Mouse (Mus musculus): ENCODE data around the gene Kcnip3.

Gene Kcnip3

DNA sequence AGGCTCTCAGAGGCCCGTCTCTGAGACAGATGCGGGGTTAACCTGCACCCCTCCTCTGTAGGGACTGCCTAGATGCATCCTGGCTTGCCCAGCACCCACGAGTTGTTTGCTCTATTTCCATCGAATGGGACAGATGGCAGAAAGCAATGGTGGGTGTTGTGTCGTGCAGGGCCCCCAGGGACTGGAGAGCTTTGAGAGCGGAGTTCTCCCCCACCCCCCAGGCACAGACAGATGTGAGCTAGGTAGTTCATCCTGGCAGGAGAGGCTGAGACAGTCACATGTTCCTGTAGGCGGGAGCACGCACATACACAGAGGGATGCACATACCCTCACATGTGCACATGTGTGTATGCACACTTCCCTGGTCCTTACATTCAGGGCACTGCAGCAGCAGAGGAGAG, 4.8 kb downstream of the Kcnip3 start:
- no peak for DNase-seq

DNA sequence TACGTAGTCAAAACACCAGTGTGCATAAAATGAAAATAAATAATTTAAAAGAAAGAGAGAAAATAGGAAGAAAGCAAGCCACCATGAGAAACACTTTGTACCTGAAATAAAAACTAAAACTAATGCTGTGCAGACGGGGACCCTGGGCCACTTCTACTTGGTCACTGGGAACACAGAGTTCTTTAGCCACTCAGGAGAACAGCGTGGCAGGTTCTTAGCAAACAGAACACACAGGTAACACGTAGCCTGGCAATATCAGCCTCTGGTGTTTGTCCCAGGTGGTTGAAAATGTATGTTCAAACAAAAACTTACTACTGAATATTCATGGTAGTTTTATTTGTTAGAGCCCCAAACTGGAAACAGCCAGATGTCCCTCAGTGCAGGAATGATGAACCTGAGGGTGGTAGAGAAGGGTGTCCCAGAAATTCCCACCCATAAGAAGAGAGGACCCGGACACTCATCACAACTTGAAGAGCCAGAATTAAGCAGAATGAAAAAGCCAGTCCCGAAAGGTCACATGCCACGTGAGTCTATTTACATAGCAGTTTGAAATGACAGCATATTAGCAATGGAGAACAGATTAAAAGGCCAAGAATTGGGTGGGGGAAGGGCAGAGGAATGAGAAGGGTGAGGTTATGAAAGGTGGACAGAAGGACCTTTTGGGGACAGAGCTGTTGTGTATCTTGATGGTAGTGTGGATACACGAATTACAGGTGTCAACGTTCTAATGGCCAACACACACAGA, 7.3 kb downstream of the Kcnip3 start:
- no peak for DNase-seq

DNA sequence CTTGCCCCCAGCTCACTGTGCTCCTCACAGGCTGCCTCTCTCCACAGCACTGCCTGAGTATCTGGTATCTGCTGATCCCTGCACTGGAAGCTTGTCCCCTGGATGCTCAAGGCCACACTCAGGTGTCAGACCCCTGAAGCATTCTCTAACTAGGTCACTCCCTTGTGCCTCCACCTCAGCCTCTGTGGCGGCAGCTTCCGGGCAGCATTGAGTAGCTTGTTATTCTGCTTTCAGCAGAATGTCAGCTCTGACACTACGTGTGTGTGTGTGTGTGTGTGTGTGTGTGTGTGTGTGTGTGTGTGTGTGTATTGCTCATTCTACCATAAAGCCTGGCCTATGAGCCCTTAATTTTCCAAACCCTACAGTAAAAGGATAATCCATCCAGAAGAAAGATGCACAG, 8.7 kb downstream of the Kcnip3 start:
- DNase-seq: no peak

- no peak for DNase-seq
These were observed 10.5 kb downstream of the Kcnip3 start for GRCm38 (mm10) chr2:127511426-127511825.

DNA sequence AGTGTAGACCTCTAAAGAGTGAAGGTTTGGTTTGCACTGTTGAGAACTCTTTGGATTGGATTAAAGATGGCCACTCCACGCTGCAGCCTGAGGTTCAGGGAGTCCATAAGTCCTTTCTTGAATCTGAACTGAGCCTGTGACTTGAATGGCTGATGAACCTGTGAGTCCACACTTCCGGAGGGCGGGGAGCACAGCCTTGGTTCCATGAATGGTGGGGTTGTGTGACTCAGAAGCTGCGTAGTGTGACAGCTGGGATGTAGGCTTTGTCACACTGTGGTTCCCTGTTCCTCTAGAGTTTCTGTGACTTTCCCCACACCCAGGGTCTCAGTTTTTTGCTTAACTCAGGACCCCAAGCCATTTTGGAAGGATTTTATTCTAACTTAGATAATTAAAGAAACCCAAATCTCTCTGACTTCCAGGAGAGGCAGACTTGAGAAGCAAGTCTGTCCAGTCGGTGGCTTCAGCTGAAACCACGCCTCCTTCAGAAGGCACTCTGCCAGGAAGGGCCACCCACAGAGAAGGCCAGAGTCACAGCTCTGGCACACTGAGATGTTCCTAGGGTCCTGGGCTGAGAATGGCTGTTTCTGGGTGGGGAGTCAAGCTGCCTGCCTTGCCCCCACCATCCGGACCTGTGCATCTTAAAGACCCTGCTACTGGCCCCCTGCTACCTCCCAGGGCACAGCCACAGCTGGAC, 13.8 kb downstream of the Kcnip3 start:
- DNase-seq: peak; percentile 44

DNA sequence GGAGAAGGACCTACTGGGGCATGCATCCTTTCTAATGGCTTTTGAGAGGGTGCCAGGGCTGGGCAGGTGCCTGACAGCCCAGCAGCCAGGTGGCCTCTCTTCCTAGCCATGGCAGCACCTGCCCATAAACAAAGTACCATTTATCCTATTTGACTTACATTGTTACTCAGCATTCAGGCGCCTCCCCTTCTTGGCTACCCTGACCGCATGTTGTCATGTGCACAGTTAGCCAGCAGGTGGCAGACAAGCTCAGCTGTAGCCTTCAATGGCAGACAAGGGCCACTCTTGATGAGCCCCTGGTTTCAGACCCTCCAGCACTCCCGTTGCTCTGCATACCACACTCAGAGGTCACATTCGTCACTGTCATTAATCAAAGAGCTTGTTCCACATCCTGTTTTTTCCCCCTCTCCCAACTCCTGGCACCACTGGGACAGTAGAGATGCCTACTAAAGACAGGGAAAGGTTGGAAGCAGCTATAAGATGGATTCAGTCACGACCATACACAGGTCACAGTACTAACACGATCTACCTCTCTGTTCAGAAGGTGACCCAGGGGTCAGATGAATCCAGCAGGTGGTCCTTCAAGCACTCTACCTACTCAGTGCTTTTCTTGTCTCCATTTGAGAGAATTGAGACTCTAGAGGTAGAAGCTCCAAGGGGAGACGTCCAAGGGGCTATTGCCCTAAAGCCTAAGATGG, 14.7 kb downstream of the Kcnip3 start:
- DNase-seq: peak; percentile 86

- DNase-seq: no peak
These were observed 15.7 kb downstream of the Kcnip3 start for GRCm38 (mm10) chr2:127506131-127506632.

DNA sequence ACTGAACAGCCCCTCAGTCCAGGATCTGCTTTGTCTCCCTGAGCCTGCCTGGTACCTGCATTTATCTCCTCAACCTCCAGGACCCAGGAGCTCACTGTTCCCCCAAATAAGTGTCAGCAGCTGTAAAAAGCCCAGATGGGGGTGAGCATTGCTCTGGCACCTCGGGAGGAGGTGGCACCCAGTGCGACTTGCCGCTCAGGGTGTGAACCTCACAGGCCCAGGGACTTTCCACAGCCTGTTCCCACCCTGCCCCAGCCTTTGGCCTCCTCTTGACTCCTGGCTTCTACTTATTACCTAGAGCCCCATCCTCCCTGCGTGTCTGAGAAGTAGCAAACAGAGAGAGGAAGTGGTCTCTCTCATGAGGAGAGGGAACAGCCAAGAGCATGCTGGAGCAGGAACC, 16.7 kb downstream of the Kcnip3 start:
- DNase-seq: no peak

DNA sequence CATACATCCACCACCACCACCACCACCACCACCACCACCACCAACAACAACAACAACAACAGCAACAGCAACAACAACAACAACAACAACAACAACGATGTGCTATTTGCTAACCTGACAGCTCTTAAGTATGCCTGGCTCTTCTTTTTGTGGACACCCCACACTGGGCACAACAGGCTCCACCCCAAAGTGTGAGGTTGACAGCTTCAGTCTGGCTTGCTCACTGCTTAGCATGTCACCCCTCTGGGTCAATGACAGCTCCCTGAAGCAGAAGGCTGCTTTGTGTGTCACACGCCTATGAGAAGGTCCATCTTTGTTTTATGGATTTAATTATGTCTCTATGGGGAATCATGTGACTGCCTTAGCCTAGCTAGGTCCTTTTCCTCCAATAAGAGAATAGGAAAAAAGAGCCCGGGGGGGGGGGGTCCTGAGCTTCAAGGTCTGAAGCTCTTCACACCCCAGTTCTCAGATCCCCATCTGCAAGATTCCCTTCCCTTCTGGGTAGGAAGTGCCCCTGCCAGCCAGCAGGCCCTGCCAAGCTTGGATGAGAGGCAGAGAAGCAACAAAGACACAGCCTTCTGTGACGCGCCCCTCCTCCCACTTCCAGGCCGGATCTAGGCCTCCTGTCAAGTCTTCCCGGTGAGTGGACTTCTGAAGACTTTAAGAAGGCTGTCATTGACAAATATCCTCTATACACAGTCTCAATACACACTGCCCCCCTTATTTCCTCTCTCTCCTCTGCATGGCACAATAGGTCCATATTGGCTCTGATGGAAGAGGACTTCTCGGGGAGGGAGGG, 17.9 kb downstream of the Kcnip3 start:
- DNase-seq: peak; percentile 60

DNA sequence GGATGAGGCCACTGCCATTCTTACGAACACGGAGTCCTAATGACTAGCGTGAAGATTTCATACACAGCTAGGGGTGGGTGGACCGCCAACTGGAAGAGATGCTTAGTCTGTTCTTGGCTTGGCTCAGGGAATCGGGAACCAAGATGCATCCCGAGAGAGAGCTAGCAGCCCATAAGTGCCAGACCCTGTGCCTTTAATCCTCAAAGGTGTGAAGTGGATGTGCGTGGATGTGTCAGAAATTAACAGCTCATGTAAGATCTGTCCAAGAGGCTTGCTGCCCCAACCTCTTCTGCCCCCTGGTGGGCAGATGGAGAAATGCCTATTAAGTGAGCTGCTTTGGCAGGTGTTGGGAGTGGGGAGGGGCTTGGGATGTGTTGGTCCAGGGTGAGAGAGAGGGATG, 20.8 kb downstream of the Kcnip3 start:
- DNase-seq: no peak

GRCm38 (mm10) chr2:127498750-127499149, 23.1 kb downstream of the Kcnip3 start:
- DNase-seq: no peak

- DNase-seq: no peak
These were observed 25.6 kb downstream of the Kcnip3 start for GRCm38 (mm10) chr2:127496321-127496720.

GRCm38 (mm10) chr2:127484476-127485170, 37.3 kb downstream of the Kcnip3 start:
- peak; percentile 52 for DNase-seq

- DNase-seq: no peak
These were observed 38.9 kb downstream of the Kcnip3 start for GRCm38 (mm10) chr2:127483001-127483400.

GRCm38 (mm10) chr2:127482533-127482911, 39.4 kb downstream of the Kcnip3 start:
- peak; percentile 50 for DNase-seq

- no peak for DNase-seq
These were observed 39.9 kb downstream of the Kcnip3 start for GRCm38 (mm10) chr2:127481841-127482532.

GRCm38 (mm10) chr2:127479763-127480162, 42.1 kb downstream of the Kcnip3 start:
- no peak for DNase-seq

GRCm38 (mm10) chr2:127479210-127479609, 42.7 kb downstream of the Kcnip3 start:
- no peak for DNase-seq

DNA sequence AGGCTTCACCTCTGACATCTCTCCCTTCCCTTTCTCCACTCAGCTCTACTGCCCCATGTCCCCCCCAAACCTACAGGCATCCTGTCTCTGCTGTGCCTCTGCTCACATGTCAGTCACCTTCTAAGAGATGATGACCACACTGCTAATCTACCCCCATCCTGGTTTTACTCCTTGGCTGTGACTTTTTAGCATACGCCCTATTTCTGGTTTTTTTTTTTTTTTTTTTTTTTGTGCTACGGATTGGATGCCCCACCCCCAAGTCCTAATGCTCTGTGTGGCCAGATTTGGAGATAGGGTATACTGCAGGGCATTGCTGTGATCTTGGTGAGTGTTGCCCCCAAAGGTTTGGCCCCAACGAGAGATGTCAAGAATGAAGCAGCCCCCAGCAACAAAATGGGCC, 49.6 kb downstream of the Kcnip3 start:
- no peak for DNase-seq

DNA sequence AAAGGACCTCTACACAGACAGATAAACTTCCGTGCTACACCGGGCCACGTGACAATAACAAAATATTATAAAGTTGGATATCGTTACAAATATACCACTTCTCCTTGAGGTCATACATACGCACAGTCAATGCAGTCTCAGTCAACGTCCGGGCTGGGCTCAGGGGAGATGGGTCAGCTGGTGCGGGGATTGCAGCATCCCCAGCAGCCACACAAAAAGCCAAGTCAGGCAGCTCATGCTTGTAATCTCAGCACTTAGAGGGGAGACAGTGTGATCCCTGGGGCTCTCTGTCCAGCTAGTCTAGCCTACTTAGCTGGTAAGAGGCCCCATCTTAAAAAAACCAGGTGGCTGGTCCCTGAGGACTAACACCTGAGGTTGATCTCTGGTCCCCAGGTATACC, 50.6 kb downstream of the Kcnip3 start:
- DNase-seq: no peak

GRCm38 (mm10) chr2:127470661-127471060, 51.2 kb downstream of the Kcnip3 start:
- no peak for DNase-seq

DNA sequence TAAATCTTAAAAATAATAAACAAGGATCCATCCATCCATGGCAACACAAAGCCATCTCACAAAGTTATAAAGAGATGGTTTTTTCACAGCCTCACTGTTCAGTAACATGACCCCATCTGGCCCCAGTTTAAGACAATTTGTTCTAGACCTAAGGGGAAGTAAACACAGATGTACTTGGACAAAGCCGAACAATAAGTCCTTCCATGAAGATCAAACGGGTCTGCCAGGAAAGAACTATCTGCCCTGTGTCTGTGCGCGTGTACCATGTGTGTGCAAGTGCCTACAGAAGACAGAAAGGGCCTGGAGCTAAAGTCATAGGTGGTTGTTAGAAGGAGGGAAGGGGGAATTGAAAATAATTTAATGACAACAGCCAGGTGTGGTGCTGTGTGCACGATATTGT, 51.7 kb downstream of the Kcnip3 start:
- DNase-seq: no peak
